Mouse (Mus musculus): Measurements from ENCODE around the gene Ccnt1.

Gene Ccnt1

DNA sequence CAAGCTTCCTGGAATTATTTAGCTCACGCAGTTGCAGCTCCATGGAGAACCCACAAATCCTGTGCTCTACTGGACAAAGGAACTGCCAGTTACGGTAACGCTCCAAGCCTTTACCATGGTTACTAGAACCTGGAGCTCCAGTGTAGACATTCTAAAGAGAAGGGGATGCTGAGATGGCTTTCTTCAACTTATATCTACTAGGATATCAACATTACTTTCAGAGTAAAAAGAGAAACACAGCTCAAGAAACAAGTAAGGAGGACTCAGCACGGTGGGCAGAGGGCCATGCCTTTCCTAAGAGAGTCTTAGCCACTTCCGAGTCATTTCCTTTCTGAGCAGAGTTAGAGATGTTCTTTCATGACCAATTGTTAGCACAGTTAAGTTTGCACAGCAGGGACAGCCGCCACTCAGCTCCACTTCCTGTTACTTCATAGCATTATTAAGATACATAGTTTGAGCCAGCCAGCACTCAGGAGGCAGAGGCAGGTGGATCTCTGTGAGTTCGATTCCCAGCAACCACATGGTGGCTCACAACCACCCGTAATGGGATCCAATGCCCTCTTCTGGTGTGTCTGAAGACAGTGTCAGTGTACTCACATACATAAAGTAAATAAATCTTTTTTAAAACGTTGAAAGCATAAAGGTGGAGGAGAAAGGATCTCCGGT is at the start of gene Ccnt1, which contains the start of gene 4930415O20Rik:
Gene Ccnt1, minus strand, starts transcription at position 51 of the 666 bp plus-strand sequence.
Gene 4930415O20Rik, plus strand, starts transcription at position 132 of the 666 bp plus-strand sequence.
- DNase-seq (ENCODE audit: low read depth), result no peak

GRCm38 (mm10) chr15:98617176-98617537 is 46.4 kb upstream of the Ccnt1 start:
- DNase-seq (ENCODE audit: low read depth), result no peak

DNA sequence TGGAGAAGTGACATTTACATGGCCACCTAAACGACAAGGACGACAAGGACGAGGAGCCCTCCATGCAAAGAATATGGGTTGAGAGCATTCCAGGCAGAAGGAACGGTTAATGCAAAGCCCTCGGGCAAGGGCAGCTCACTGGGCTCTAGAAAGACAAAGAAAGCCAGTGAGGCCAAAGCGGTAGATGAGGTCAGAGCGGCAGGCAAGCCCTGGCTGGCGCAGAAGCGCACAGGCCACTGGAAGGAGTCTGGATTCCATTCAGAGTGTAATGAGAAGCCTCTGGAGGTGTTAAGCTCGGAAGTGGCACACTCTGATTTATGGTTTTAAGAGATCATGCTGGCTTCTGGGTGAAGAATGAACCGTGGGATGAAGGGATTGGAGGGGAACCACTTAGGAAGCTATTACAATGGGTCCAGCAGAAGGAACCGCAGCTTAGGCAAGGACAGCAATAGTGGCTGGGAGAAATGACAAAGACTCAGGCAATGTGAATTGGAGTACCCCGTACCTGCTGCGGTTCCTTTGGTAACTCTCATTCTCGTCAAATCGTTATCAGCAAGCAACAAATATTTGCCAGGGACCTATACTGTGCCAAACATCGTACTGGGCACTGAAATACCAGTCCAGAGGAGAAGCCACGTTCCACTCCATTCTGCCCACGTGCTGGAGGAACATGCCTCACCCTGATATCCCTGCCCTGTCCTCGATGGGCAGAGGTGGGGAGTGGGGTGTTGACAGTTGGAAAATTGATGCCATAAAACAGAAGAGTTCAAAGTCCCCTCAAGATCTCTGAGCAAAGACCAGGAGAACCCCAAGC is 45.8 kb upstream of the Ccnt1 start:
- DNase-seq (ENCODE audit: low read depth), result no peak

DNA sequence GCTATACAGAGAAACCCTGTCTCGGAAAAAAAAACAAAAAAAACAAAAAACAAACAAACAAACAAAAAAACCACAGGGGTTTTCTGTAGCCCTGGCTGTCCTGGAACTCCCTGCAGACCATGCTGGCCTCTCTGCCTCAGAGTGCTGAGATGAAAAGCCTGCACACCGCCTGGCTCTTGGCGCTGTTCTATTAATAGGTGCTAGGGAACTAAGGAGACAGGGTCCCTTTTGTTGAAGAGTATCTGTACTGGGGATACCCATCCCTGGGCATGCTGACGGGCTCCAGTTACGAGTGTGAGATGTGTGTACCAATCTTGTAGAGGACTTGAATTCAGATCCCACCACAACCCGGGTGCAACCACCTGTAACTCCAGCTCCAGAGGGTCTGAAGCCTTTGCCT is 45.0 kb upstream of the Ccnt1 start:
- no peak for DNase-seq (ENCODE audit: low read depth)

- DNase-seq (ENCODE audit: low read depth), result no peak
Measured at GRCm38 (mm10) chr15:98614971-98615370, 44.2 kb upstream of the Ccnt1 start.

- DNase-seq (ENCODE audit: low read depth), result no peak
Measured at GRCm38 (mm10) chr15:98614551-98614950, 43.8 kb upstream of the Ccnt1 start.

DNA sequence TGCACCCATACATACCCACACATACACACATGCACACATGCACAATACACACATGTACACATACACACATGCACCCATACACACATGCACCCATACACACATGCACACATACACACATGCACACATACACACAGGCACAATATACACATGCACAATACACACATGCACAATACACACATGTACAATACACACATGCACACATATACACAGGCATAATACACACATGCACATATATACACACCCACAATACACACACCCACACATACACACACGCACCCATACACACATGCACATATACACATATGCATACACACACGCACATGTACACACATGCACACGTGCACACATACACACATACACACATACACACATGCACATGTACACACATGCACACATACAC is 41.5 kb upstream of the Ccnt1 start:
- no peak for DNase-seq (ENCODE audit: low read depth)

DNA sequence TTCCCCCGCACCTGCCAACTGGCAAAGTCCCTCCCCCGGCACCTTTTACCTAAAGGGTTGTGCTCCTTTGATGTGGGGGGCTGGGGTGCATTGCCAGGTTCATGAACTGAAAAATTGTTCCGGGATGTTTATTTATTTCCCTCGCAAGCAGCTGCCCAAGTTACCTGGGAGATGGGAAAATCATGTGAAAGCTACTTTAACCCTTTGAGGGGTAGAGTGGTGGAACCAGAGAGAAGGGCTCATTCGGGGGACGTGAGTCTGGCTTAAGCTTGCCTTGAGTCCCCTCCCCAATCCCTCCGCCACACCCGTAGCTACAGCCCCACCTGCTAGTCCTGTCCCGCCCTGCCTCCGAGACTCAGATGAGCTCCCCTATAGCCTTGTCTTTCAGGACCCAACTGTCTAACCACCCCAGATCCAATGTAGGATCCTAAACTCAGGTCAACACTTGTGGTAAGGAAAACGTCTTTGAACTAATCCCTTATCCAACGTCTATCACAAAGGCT is 39.5 kb upstream of the Ccnt1 start:
- no peak for DNase-seq (ENCODE audit: low read depth)

- no peak for DNase-seq (ENCODE audit: low read depth)
Measured at GRCm38 (mm10) chr15:98609331-98610130, 38.8 kb upstream of the Ccnt1 start, which contains the start of gene Adcy6. Gene Adcy6, minus strand, starts transcription at chr15:98610076.

DNA sequence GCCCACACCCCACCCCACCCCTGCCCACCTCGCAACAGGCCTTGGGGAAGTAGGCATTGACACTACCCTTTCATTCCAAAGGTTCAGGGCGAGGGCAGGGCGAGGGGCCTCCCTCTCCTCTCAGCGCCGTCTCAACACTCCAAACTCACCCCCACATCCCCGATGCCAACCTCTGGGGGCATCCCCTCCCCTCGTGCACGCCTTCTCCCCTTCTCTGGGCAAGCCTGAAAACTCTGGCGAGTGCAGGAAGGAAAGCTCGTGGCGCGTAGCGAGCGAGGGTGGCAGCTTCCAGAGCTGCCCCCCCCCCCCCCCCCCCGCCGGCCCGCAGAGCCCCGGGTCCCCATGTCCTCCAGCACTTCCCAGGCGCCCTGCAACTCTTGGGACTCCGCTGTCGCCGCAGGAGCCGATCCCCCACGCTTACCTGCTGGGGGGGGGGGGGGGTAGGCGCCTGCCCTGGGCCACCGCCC is 38.1 kb upstream of the Ccnt1 start:
- DNase-seq (ENCODE audit: low read depth), result no peak

GRCm38 (mm10) chr15:98608058-98608783 is 37.5 kb upstream of the Ccnt1 start:
- no peak for DNase-seq (ENCODE audit: low read depth)

DNA sequence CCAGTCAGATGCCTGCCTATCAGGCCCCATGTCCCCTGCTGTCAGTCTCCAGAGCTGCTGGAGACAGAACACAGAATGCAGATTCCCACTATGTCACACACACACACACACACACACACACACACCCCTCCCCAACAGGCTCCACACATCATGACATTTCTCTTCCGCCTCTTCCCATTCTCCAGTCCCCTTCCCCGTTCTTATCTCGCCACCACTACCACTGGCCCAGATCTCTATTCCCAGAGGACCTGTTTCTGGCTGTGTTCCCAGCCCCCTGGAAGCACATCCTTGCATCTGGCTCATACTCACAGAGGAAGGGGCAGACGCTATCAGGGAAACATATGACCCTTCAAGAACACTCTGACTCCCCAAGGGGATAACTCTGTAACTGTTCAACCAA is 36.8 kb upstream of the Ccnt1 start:
- DNase-seq (ENCODE audit: low read depth), result no peak

GRCm38 (mm10) chr15:98606739-98607138 is 36.0 kb upstream of the Ccnt1 start:
- no peak for DNase-seq (ENCODE audit: low read depth)

DNA sequence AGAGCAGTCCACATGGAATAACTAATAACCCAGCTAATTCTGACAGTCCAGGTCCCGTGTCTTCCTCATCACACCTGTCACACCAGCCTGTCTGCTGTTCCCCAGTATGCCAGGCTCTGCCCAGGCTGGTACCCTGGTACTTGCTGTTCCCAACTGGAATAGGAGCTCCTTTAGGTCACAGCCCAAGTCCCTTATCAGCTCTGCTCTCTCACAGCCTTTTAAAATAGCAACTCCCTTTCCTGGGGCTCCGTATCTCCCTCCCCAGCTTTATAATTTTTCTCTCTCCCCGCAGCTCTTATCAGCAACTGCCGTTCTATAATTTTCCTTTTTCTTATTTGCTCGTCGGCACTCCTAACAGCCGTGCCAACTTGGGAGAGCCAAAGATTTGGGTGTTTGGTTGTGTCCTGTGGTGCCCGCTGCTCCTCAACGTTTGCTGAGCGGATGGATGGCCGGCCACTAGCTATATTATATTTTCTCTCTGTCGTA is 35.4 kb upstream of the Ccnt1 start:
- DNase-seq (ENCODE audit: low read depth), result no peak

DNA sequence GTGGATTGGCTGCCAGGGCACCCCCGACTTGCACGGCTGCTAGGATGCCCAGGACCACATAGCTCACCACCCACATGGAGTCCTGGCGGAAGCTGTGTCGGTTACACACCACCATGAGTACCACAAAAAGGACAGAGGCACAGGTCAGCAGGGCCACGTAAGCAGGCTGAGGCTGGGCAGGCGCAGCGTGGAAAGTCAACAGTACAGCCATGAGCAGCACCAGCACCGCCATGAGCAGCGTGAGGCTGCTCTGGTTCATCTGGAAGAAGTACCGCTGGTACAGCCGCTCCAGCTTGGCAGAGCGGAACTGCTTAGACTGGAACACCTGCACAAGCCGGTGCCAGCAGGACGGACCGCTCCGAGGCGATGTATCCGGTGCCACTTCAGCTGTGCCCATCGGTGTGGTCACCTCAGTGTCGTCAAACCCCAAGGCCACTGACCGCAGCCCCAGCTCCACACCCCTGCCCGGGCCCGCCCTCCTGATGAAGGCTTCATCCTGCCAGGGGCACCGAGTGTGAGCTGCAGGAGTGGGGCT is 33.4 kb upstream of the Ccnt1 start:
- DNase-seq (ENCODE audit: low read depth), result no peak

GRCm38 (mm10) chr15:98602921-98603458 is 32.3 kb upstream of the Ccnt1 start:
- DNase-seq (ENCODE audit: low read depth), result no peak

DNA sequence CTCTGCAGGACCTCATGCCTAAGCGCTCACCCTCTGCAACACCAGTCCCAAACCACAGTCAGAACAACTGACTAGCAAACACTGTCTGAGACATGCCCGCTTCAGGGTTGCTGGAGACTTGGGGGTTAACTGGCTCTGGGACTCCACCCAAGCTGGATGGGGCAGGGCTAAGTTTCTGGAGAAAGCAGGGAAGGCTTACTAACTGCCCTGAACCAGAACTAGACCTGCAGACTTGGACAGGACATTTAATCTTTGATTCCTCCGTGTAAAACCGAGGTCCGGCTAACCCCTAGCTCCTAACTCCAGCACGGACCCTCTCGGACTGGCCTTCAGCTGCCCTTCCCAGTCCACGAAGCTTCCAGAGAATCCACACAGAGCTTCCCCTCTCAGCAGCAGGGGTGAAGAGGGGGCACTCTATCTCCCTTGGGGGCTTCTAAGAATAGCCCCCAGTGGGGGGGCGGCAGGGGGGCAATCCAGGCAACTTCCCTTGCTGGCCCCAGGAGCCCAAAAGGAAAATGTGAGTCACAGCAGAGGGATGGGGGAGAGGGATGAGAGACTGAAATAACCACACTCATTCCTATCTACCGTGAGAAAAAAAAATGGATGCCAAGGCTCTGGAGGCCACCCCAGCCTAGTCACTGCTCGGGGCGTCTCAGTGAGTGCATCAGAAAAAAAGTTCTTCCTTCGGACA is 31.6 kb upstream of the Ccnt1 start:
- peak; percentile 75 for DNase-seq (ENCODE audit: low read depth)

- DNase-seq (ENCODE audit: low read depth), result no peak
Measured at GRCm38 (mm10) chr15:98601832-98602190, 31.1 kb upstream of the Ccnt1 start.

- DNase-seq (ENCODE audit: low read depth), result no peak
Measured at GRCm38 (mm10) chr15:98600036-98600709, 29.4 kb upstream of the Ccnt1 start.

- DNase-seq (ENCODE audit: low read depth), result no peak
Measured at GRCm38 (mm10) chr15:98596609-98597008, 25.9 kb upstream of the Ccnt1 start.
